Mouse (Mus musculus) MEL (cell line): ENCODE data around the gene Hoxb2.

Source experiments
- CHD2 ChIP-seq: IDR thresholded peaks from 2 replicates; pipeline ENCODE4 v1.6.1; 2011; ENCODE audit warnings: low read length, improper control_type of control experiment
- CTCF ChIP-seq, 3 experiments: IDR thresholded peaks in 2 of 3; conservative IDR thresholded peaks in 1 of 3; 2 replicates each; pipeline ENCODE4 v1.5.1; 2011 to 2012; ENCODE audit warnings: low read length in 3 of 3, low read depth in 2 of 3, mild to moderate bottlenecking in 2 of 3, improper control_type of control experiment in 1 of 3, inconsistent platforms in 1 of 3, mixed read lengths in 1 of 3, moderate library complexity in 1 of 3; ENCODE audit not compliant: control insufficient read depth in 1 of 3, insufficient read depth in 1 of 3, poor library complexity in 1 of 3, severe bottlenecking in 1 of 3
- EP300 ChIP-seq, 2 experiments: IDR thresholded peaks; 2 replicates each; pipeline ENCODE4 v1.6.1; 2011; ENCODE audit warnings: improper control_type of control experiment in 2 of 2, low read length in 2 of 2, low read depth in 1 of 2, mild to moderate bottlenecking in 1 of 2
- ETS1 ChIP-seq: IDR thresholded peaks from 2 replicates; pipeline ENCODE4 v1.6.1; 2012; ENCODE audit warnings: low read depth, mild to moderate bottlenecking, inconsistent platforms, low read length, improper control_type of control experiment, moderate library complexity
- HCFC1 ChIP-seq: IDR thresholded peaks from 2 replicates; pipeline ENCODE4 v1.6.1; 2012; ENCODE audit warnings: low read depth, mild to moderate bottlenecking, inconsistent platforms, low read length, improper control_type of control experiment, moderate library complexity
- MAZ ChIP-seq: IDR thresholded peaks from 2 replicates; pipeline ENCODE4 v1.6.1; 2012; ENCODE audit warnings: low read depth, mild to moderate bottlenecking, inconsistent platforms, low read length, improper control_type of control experiment
- MEF2A ChIP-seq: IDR thresholded peaks from 2 replicates; pipeline ENCODE4 v1.6.1; 2014; ENCODE audit warnings: low read depth, mild to moderate bottlenecking, inconsistent platforms, low read length, improper control_type of control experiment; ENCODE audit not compliant: poor library complexity, insufficient replicate concordance, severe bottlenecking; ENCODE audit errors: extremely low read depth
- POLR2A ChIP-seq, 2 experiments: IDR thresholded peaks; 2 replicates each; pipeline ENCODE4 v1.6.1; 2011 to 2012; ENCODE audit warnings: low read length in 2 of 2, mild to moderate bottlenecking in 2 of 2, control low read depth in 1 of 2, improper control_type of control experiment in 1 of 2, low read depth in 1 of 2, moderate library complexity in 1 of 2; ENCODE audit not compliant: control insufficient read depth in 1 of 2, insufficient read depth in 1 of 2, poor library complexity in 1 of 2
- SMC3 ChIP-seq: IDR thresholded peaks from 2 replicates; pipeline ENCODE4 v1.6.1; 2011; ENCODE audit warnings: low read depth, low read length, improper control_type of control experiment
- TCF12 ChIP-seq: IDR thresholded peaks from 2 replicates; pipeline ENCODE4 v1.6.1; 2014; ENCODE audit warnings: low read depth, mild to moderate bottlenecking, inconsistent platforms, low read length, improper control_type of control experiment, moderate library complexity
- UBTF ChIP-seq: IDR thresholded peaks from 2 replicates; pipeline ENCODE4 v1.6.1; 2012; ENCODE audit warnings: low read depth, mild to moderate bottlenecking, inconsistent platforms, low read length, improper control_type of control experiment, moderate library complexity, borderline replicate concordance; ENCODE audit not compliant: insufficient read depth
- USF1 ChIP-seq: IDR thresholded peaks from 2 replicates; pipeline ENCODE4 v1.6.1; 2014; ENCODE audit warnings: low read depth, mild to moderate bottlenecking, inconsistent platforms, low read length, improper control_type of control experiment, moderate library complexity
- ZKSCAN1 ChIP-seq: IDR thresholded peaks from 2 replicates; pipeline ENCODE4 v1.6.1; 2012; ENCODE audit warnings: low read depth, mild to moderate bottlenecking, inconsistent platforms, low read length, improper control_type of control experiment, moderate library complexity

- no peak for TF ChIP-seq CTCF (IDR thresholded peaks at IDR 0.05 in 2 of 3, conservative IDR thresholded peaks at IDR 0.05 in 1 of 3; ENCODE audit: control insufficient read depth in 1 of 3, insufficient read depth in 1 of 3, low read depth in 2 of 3, low read length in 3 of 3, poor library complexity in 1 of 3, severe bottlenecking in 1 of 3)
- TF ChIP-seq MAZ = no peak
- TF ChIP-seq ZKSCAN1 = no peak
- no peak for TF ChIP-seq EP300 (IDR thresholded peaks at IDR 0.05; ENCODE audit: low read depth in 1 of 2, low read length in 2 of 2)
- no peak for TF ChIP-seq POLR2A (IDR thresholded peaks at IDR 0.05; ENCODE audit: control insufficient read depth in 1 of 2, insufficient read depth in 1 of 2, low read depth in 1 of 2, low read length in 2 of 2, poor library complexity in 1 of 2)
- TF ChIP-seq HCFC1 = no peak
- no peak for TF ChIP-seq CHD2
- TF ChIP-seq SMC3 = no peak
- TF ChIP-seq MEF2A = no peak
- no peak for TF ChIP-seq ETS1
- TF ChIP-seq TCF12 = no peak
- TF ChIP-seq USF1 = no peak
- no peak for TF ChIP-seq UBTF
Measured at GRCm38 (mm10) chr11:96323154-96323553, 27.2 kb upstream of the Hoxb2 start, which contains the start of gene Hoxb3.
